Mouse (Mus musculus) myocyte (in vitro differentiated cells): ENCODE data around the gene Ndufaf2. TPM values are rescaled to one million over a fixed set of nuclear protein-coding genes. Genes with fewer than 3 reads are reported as not detected.

ENCODE experiments used
- H3K27me3 ChIP-seq: one replicate; pipeline ENCODE4 v1.6.1; 2011; ENCODE audit not compliant: control insufficient read depth, insufficient read depth, insufficient read length
- H3K36me3 ChIP-seq: one replicate; pipeline ENCODE4 v1.6.1; 2011; ENCODE audit not compliant: control insufficient read depth, insufficient read depth
- H3K4me2 ChIP-seq: one replicate; pipeline ENCODE4 v1.6.1; 2011; ENCODE audit warnings: low read depth, control low read depth
- H3K4me3 ChIP-seq: one replicate; pipeline ENCODE4 v1.5.1; 2011; ENCODE audit warnings: mild to moderate bottlenecking, control low read depth, moderate library complexity
- H3K79me2 ChIP-seq: one replicate; pipeline ENCODE4 v1.6.1; 2011; ENCODE audit not compliant: control insufficient read depth, insufficient read depth
- H3ac ChIP-seq: one replicate; pipeline ENCODE4 v1.6.1; 2011; ENCODE audit not compliant: control insufficient read depth, insufficient read length
- CEBPB ChIP-seq: IDR thresholded peaks from 2 replicates; pipeline ENCODE4 v1.6.1; 2011; ENCODE audit warnings: mild to moderate bottlenecking, moderate library complexity; ENCODE audit not compliant: poor library complexity, insufficient read depth, severe bottlenecking
- E2F4 ChIP-seq: IDR thresholded peaks from one replicate; pipeline ENCODE4 v1.6.1; 2011; ENCODE audit warnings: mild to moderate bottlenecking, control low read depth, moderate library complexity; ENCODE audit not compliant: insufficient read depth
- MAX ChIP-seq: IDR thresholded peaks from one replicate; pipeline ENCODE4 v1.6.1; 2011; ENCODE audit warnings: low read depth, mild to moderate bottlenecking, control low read depth
- MYOD1 ChIP-seq, 3 experiments: IDR thresholded peaks; one replicate each; pipeline ENCODE4 v1.6.1; 2011; ENCODE audit warnings: control low read depth in 2 of 3, low read depth in 2 of 3, mild to moderate bottlenecking in 2 of 3, moderate library complexity in 1 of 3; ENCODE audit not compliant: insufficient read length in 2 of 3, control insufficient read depth in 1 of 3
- MYOG ChIP-seq, 3 experiments: IDR thresholded peaks; one replicate each; pipeline ENCODE4 v1.6.1; 2011; ENCODE audit warnings: control low read depth in 2 of 3, low read depth in 2 of 3, mild to moderate bottlenecking in 2 of 3; ENCODE audit not compliant: insufficient read length in 2 of 3, control insufficient read depth in 1 of 3, insufficient read depth in 1 of 3
- POLR2A ChIP-seq: IDR thresholded peaks from one replicate; pipeline ENCODE4 v1.6.1; 2011; ENCODE audit warnings: low read depth, mild to moderate bottlenecking, control low read depth, moderate library complexity; ENCODE audit not compliant: insufficient read length
- POLR2AphosphoS2 ChIP-seq: IDR thresholded peaks from one replicate; pipeline ENCODE4 v1.6.1; 2011; ENCODE audit warnings: low read depth, control low read depth; ENCODE audit not compliant: insufficient read length
- REST ChIP-seq: IDR thresholded peaks from one replicate; pipeline ENCODE4 v1.6.1; 2011; ENCODE audit warnings: mild to moderate bottlenecking, control low read depth, moderate library complexity; ENCODE audit not compliant: insufficient read depth, insufficient read length
- SRF ChIP-seq: IDR thresholded peaks from one replicate; pipeline ENCODE4 v1.6.1; 2011; ENCODE audit warnings: low read depth; ENCODE audit not compliant: control insufficient read depth, insufficient read length
- TCF12 ChIP-seq: IDR thresholded peaks from one replicate; pipeline ENCODE4 v1.6.1; 2011; ENCODE audit warnings: mild to moderate bottlenecking, control low read depth; ENCODE audit not compliant: poor library complexity, insufficient read depth, severe bottlenecking
- TCF3 ChIP-seq: IDR thresholded peaks from one replicate; pipeline ENCODE4 v1.6.1; 2011; ENCODE audit warnings: low read depth, control low read depth; ENCODE audit not compliant: insufficient read length
- USF1 ChIP-seq: IDR thresholded peaks from one replicate; pipeline ENCODE4 v1.6.1; 2011; ENCODE audit warnings: low read depth, mild to moderate bottlenecking, control low read depth, moderate library complexity
- polyA plus RNA-seq: library from polyadenylated mRNA; unstranded; fragments of >200 nt; fragmentation: generic; extraction: Trizol; gene quantifications from one replicate; pipeline ENCODE4 v1.2.1, GENCODE M21; 2012; ENCODE audit warnings: missing spikeins

Ndufaf2 gene
- polyA plus RNA-seq, 1 experiment, result 25.4 TPM

GRCm38 (mm10) chr13:108126246-108126645 is 32.2 kb downstream of the Ndufaf2 start:
- H3K4me3 ChIP-seq, result no peak overlapping the region
- no peak for TF ChIP-seq USF1
- TF ChIP-seq MYOD1 (IDR thresholded peaks at IDR 0.05; ENCODE audit: control insufficient read depth in 1 of 3, insufficient read length in 2 of 3, low read depth in 2 of 3), result no peak
- TF ChIP-seq SRF, result no peak
- no peak overlapping the region for H3K4me2 ChIP-seq
- H3K79me2 ChIP-seq, result no peaks in the 10 kb centered on the region
- no peak overlapping the region for H3ac ChIP-seq
- H3K27me3 ChIP-seq, result no peaks in the 10 kb centered on the region
- no peaks in the 10 kb centered on the region for H3K36me3 ChIP-seq

- TF ChIP-seq MAX, result no peak
- TF ChIP-seq MYOD1 (IDR thresholded peaks at IDR 0.05; ENCODE audit: control insufficient read depth in 1 of 3, insufficient read length in 2 of 3, low read depth in 2 of 3), result no peak
- TF ChIP-seq E2F4, result no peak
- no peak for TF ChIP-seq SRF
- TF ChIP-seq POLR2AphosphoS2, result no peak
- TF ChIP-seq POLR2A, result no peak
- no peak for TF ChIP-seq REST
- no peak for TF ChIP-seq TCF12
- TF ChIP-seq TCF3, result no peak
- H3ac ChIP-seq, result no peak overlapping the region
- no peaks in the 10 kb centered on the region for H3K36me3 ChIP-seq
- no peak overlapping the region for H3K4me2 ChIP-seq
- no peak overlapping the region for H3K4me3 ChIP-seq
- no peaks in the 10 kb centered on the region for H3K79me2 ChIP-seq
- H3K27me3 ChIP-seq, result no peaks in the 10 kb centered on the region
These were observed 34.3 kb downstream of the Ndufaf2 start for GRCm38 (mm10) chr13:108124096-108124495.

DNA sequence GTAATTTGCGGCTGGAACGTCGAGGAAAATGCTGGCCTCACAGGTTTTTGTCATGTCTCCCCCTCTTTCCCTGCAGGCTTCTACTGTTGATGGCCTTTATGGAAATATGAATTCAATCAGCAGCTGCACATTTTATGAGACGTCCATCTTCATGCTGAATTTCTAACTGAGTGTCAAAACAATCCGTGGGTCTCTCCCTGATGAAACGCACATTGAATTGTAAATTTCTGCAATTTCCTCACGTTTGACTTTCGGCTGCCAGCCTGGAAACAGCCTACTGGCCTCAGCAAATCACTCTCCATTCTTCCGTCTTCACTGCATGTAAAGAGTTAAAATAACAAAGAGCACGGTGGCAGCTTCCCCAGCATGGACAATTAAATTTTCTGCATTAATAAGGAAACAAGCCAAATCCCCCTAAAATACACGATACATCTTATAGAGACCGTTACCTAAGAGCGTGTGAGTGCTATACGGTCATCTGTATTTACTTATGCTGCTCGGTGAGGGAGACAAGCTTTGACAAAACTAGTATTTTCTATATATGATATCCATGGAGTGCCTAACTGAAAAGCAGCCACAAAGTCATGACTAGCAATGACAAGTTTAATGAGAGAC is 35.2 kb downstream of the Ndufaf2 start:
- H3ac ChIP-seq, result no peak overlapping the region
- no peaks in the 10 kb centered on the region for H3K36me3 ChIP-seq
- no peak overlapping the region for H3K4me2 ChIP-seq
- H3K79me2 ChIP-seq, result no peaks in the 10 kb centered on the region
- TF ChIP-seq MYOD1 (IDR thresholded peaks at IDR 0.05; ENCODE audit: control insufficient read depth in 1 of 3, insufficient read length in 2 of 3, low read depth in 2 of 3) (no peak), USF1 (no peak), CEBPB (no peak), MAX (no peak), MYOG (IDR thresholded peaks at IDR 0.05; ENCODE audit: control insufficient read depth in 1 of 3, insufficient read depth in 1 of 3, insufficient read length in 2 of 3, low read depth in 2 of 3) (no peak), TCF3 (no peak), POLR2A (no peak), POLR2AphosphoS2 (no peak), TCF12 (no peak), E2F4 (no peak), SRF (no peak), REST (no peak)
- H3K4me3 ChIP-seq, result no peak overlapping the region
- no peaks in the 10 kb centered on the region for H3K27me3 ChIP-seq

GRCm38 (mm10) chr13:108119411-108120310 is 38.8 kb downstream of the Ndufaf2 start:
- H3K36me3 ChIP-seq, result no peaks in the 10 kb centered on the region
- no peaks in the 10 kb centered on the region for H3K79me2 ChIP-seq
- H3K4me2 ChIP-seq, result no peak overlapping the region
- no peaks in the 10 kb centered on the region for H3K27me3 ChIP-seq
- no peak overlapping the region for H3K4me3 ChIP-seq
- no peak overlapping the region for H3ac ChIP-seq
- TF ChIP-seq E2F4, result no peak
- no peak for TF ChIP-seq USF1

GRCm38 (mm10) chr13:108118188-108118587 is 40.2 kb downstream of the Ndufaf2 start:
- no peak overlapping the region for H3K4me2 ChIP-seq
- no peaks in the 10 kb centered on the region for H3K27me3 ChIP-seq
- H3K4me3 ChIP-seq, result no peak overlapping the region
- H3ac ChIP-seq, result no peak overlapping the region
- H3K79me2 ChIP-seq, result no peaks in the 10 kb centered on the region
- H3K36me3 ChIP-seq, result no peaks in the 10 kb centered on the region
- TF ChIP-seq USF1 (no peak), TCF12 (no peak), REST (no peak), MYOD1 (IDR thresholded peaks at IDR 0.05; ENCODE audit: control insufficient read depth in 1 of 3, insufficient read length in 2 of 3, low read depth in 2 of 3) (no peak), POLR2AphosphoS2 (no peak), E2F4 (no peak), CEBPB (no peak), TCF3 (no peak), POLR2A (no peak), SRF (no peak), MAX (no peak), MYOG (IDR thresholded peaks at IDR 0.05; ENCODE audit: control insufficient read depth in 1 of 3, insufficient read depth in 1 of 3, insufficient read length in 2 of 3, low read depth in 2 of 3) (no peak)
